Mouse (Mus musculus): ENCODE measurements at regions not wholly inside any gene's neighbourhood (a gene's known extent, or its start where the extent isn't known, plus 50 kb on each side); places are given as distances from the start of the nearest gene placed in this dataset.
A peak's percentile ranks its signal among the peaks of the same experiment; 100 is the strongest.

- H3K9me3 ChIP-seq (ENCODE audit: control insufficient read depth, low read length) = no peaks in the 10 kb centered on the region
- no peak overlapping the region for H3K27ac ChIP-seq (replicated peaks; ENCODE audit: low read depth, low read length)
- no peaks in the 10 kb centered on the region for H3K27me3 ChIP-seq (ENCODE audit: control insufficient read depth, insufficient read depth, low read length)
- no peak overlapping the region for H3K4me2 ChIP-seq (ENCODE audit: low read length)
- no peaks in the 10 kb centered on the region for H3K4me1 ChIP-seq (ENCODE audit: control insufficient read depth, insufficient read depth, low read length)
- DNase-seq (no peak), ATAC-seq (ENCODE audit: low FRiP score, low TSS enrichment) (no peak)
- 54% methylated on average over 2 of the region's 2 CpGs for whole genome bisulfite sequencing
- H3K36me3 ChIP-seq (ENCODE audit: control insufficient read depth, insufficient read depth, low read length) = no peaks in the 10 kb centered on the region
- H3K9ac ChIP-seq (replicated peaks; ENCODE audit: low read length) = no peak overlapping the region
- no peak overlapping the region for H3K4me3 ChIP-seq (replicated peaks; ENCODE audit: low read depth, low read length)
Measured at GRCm38 (mm10) chr1:121188895-121189294, 143.5 kb downstream of the Insig2 start.

- Histone ChIP-seq H3K27ac (replicated peaks; ENCODE audit: low read depth, low read length) (no peak overlapping the region), H3K4me3 (replicated peaks; ENCODE audit: low read depth, low read length) (no peak overlapping the region), H3K4me1 (ENCODE audit: control insufficient read depth, insufficient read depth, low read length) (no peaks in the 10 kb centered on the region), H3K9me3 (ENCODE audit: control insufficient read depth, low read length) (no peaks in the 10 kb centered on the region), H3K36me3 (ENCODE audit: control insufficient read depth, insufficient read depth, low read length) (no peaks in the 10 kb centered on the region), H3K27me3 (ENCODE audit: control insufficient read depth, insufficient read depth, low read length) (no peaks in the 10 kb centered on the region), H3K9ac (replicated peaks; ENCODE audit: low read length) (no peak overlapping the region), H3K4me2 (ENCODE audit: low read length) (no peak overlapping the region)
- WGBS = 92% methylated on average over 4 of the region's 4 CpGs
- ATAC-seq (ENCODE audit: low FRiP score, low TSS enrichment) = no peak
- no peak for DNase-seq
Measured at GRCm38 (mm10) chr1:121194800-121195199, 137.6 kb downstream of the Insig2 start.

GRCm38 (mm10) chr1:121215843-121216242 lies 116.5 kb downstream of the Insig2 start:
- ATAC-seq (ENCODE audit: low FRiP score, low TSS enrichment) (no peak; the same call in 1 of the 2 replicates), DNase-seq (peak; percentile 71)
- H3K9me3 ChIP-seq (ENCODE audit: control insufficient read depth, low read length) = no peaks in the 10 kb centered on the region
- H3K36me3 ChIP-seq (ENCODE audit: control insufficient read depth, insufficient read depth, low read length) = no peaks in the 10 kb centered on the region
- H3K4me1 ChIP-seq (ENCODE audit: control insufficient read depth, insufficient read depth, low read length) = no peaks in the 10 kb centered on the region
- H3K4me3 ChIP-seq (replicated peaks; ENCODE audit: low read depth, low read length) = no peak overlapping the region
- H3K4me2 ChIP-seq (ENCODE audit: low read length) = no peak overlapping the region
- no peak overlapping the region for H3K27ac ChIP-seq (replicated peaks; ENCODE audit: low read depth, low read length)
- no peaks in the 10 kb centered on the region; the same call in 1 of the 2 replicates for H3K27me3 ChIP-seq (ENCODE audit: control insufficient read depth, insufficient read depth, low read length)
- H3K9ac ChIP-seq (replicated peaks; ENCODE audit: low read length) = no peak overlapping the region
- WGBS = 23% methylated on average over 2 of the region's 2 CpGs

GRCm38 (mm10) chr1:121224250-121224649 lies 108.1 kb downstream of the Insig2 start:
- ATAC-seq (ENCODE audit: low FRiP score, low TSS enrichment) (no peak), DNase-seq (no peak)
- H3K4me3 ChIP-seq (replicated peaks; ENCODE audit: low read depth, low read length) = no peak overlapping the region
- H3K27me3 ChIP-seq (ENCODE audit: control insufficient read depth, insufficient read depth, low read length) = no peaks in the 10 kb centered on the region; the same call in 1 of the 2 replicates
- H3K4me2 ChIP-seq (ENCODE audit: low read length) = no peak overlapping the region
- 80% methylated on average over 11 of the region's 11 CpGs for WGBS
- no peak overlapping the region for H3K27ac ChIP-seq (replicated peaks; ENCODE audit: low read depth, low read length)
- H3K4me1 ChIP-seq (ENCODE audit: control insufficient read depth, insufficient read depth, low read length) = no peaks in the 10 kb centered on the region
- no peaks in the 10 kb centered on the region for H3K9me3 ChIP-seq (ENCODE audit: control insufficient read depth, low read length)
- no peak overlapping the region for H3K9ac ChIP-seq (replicated peaks; ENCODE audit: low read length)
- H3K36me3 ChIP-seq (ENCODE audit: control insufficient read depth, insufficient read depth, low read length) = no peaks in the 10 kb centered on the region

- peak overlapping the region; percentile 24 for H3K4me2 ChIP-seq (ENCODE audit: low read length)
- no peaks in the 10 kb centered on the region for H3K27me3 ChIP-seq (ENCODE audit: control insufficient read depth, insufficient read depth, low read length)
- peak; percentile 47 for DNase-seq
- no peak overlapping the region for H3K4me3 ChIP-seq (replicated peaks; ENCODE audit: low read depth, low read length)
- H3K9ac ChIP-seq (replicated peaks; ENCODE audit: low read length) = no peak overlapping the region; the same call in 1 of the 2 replicates
- ATAC-seq (ENCODE audit: low FRiP score, low TSS enrichment) = 0 out of 2 replicates have a peak, but pooled peaks have one; percentile 41
- WGBS = 58% methylated on average over 15 of the region's 15 CpGs
- H3K27ac ChIP-seq (replicated peaks; ENCODE audit: low read depth, low read length) = no peak overlapping the region
- no peaks in the 10 kb centered on the region for H3K9me3 ChIP-seq (ENCODE audit: control insufficient read depth, low read length)
- no peaks in the 10 kb centered on the region for H3K4me1 ChIP-seq (ENCODE audit: control insufficient read depth, insufficient read depth, low read length)
- no peaks in the 10 kb centered on the region for H3K36me3 ChIP-seq (ENCODE audit: control insufficient read depth, insufficient read depth, low read length)
Measured at GRCm38 (mm10) chr1:121226466-121227232, 105.7 kb downstream of the Insig2 start.

- Histone ChIP-seq H3K27ac (replicated peaks; ENCODE audit: low read depth, low read length) (no peak overlapping the region), H3K4me1 (ENCODE audit: control insufficient read depth, insufficient read depth, low read length) (no peaks in the 10 kb centered on the region), H3K36me3 (ENCODE audit: control insufficient read depth, insufficient read depth, low read length) (no peaks in the 10 kb centered on the region), H3K27me3 (ENCODE audit: control insufficient read depth, insufficient read depth, low read length) (no peaks in the 10 kb centered on the region), H3K4me2 (ENCODE audit: low read length) (peak overlapping the region; percentile 24; the same call in 1 of the 2 replicates), H3K9ac (replicated peaks; ENCODE audit: low read length) (no peak overlapping the region), H3K9me3 (ENCODE audit: control insufficient read depth, low read length) (no peaks in the 10 kb centered on the region), H3K4me3 (replicated peaks; ENCODE audit: low read depth, low read length) (no peak overlapping the region)
- DNase-seq (no peak), ATAC-seq (ENCODE audit: low FRiP score, low TSS enrichment) (no peak)
- 81% methylated on average over 6 of the region's 6 CpGs for WGBS
Measured at GRCm38 (mm10) chr1:121227233-121227594, 105.2 kb downstream of the Insig2 start.

- WGBS = 88% methylated on average over 6 of the region's 6 CpGs
Measured at GRCm38 (mm10) chr1:121243576-121243975, 88.8 kb downstream of the Insig2 start.

GRCm38 (mm10) chr1:121247556-121247955 lies 84.8 kb downstream of the Insig2 start:
- WGBS = 78% methylated on average over 2 of the region's 2 CpGs
- Histone ChIP-seq H3K4me1 (ENCODE audit: control insufficient read depth, insufficient read depth, low read length) (no peaks in the 10 kb centered on the region), H3K9me3 (ENCODE audit: control insufficient read depth, low read length) (no peaks in the 10 kb centered on the region), H3K27ac (replicated peaks; ENCODE audit: low read depth, low read length) (no peak overlapping the region), H3K27me3 (ENCODE audit: control insufficient read depth, insufficient read depth, low read length) (no peaks in the 10 kb centered on the region), H3K36me3 (ENCODE audit: control insufficient read depth, insufficient read depth, low read length) (no peaks in the 10 kb centered on the region), H3K9ac (replicated peaks; ENCODE audit: low read length) (no peak overlapping the region), H3K4me3 (replicated peaks; ENCODE audit: low read depth, low read length) (no peak overlapping the region), H3K4me2 (ENCODE audit: low read length) (no peak overlapping the region)
- DNase-seq (no peak), ATAC-seq (ENCODE audit: low FRiP score, low TSS enrichment) (no peak)

More at GRCm38 (mm10) chr1:121243576-121243975, 88.8 kb downstream of the Insig2 start:
- Histone ChIP-seq H3K27me3 (ENCODE audit: control insufficient read depth, insufficient read depth, low read length) (no peaks in the 10 kb centered on the region), H3K27ac (replicated peaks; ENCODE audit: low read depth, low read length) (no peak overlapping the region), H3K4me2 (ENCODE audit: low read length) (no peak overlapping the region), H3K9ac (replicated peaks; ENCODE audit: low read length) (no peak overlapping the region), H3K4me1 (ENCODE audit: control insufficient read depth, insufficient read depth, low read length) (no peaks in the 10 kb centered on the region), H3K36me3 (ENCODE audit: control insufficient read depth, insufficient read depth, low read length) (no peaks in the 10 kb centered on the region), H3K4me3 (replicated peaks; ENCODE audit: low read depth, low read length) (no peak overlapping the region), H3K9me3 (ENCODE audit: control insufficient read depth, low read length) (no peaks in the 10 kb centered on the region)
- no peak for ATAC-seq (ENCODE audit: low FRiP score, low TSS enrichment)
- no peak for DNase-seq

- ATAC-seq (ENCODE audit: low FRiP score, low TSS enrichment) (no peak), DNase-seq (peak; percentile 21)
- no peaks in the 10 kb centered on the region for H3K4me1 ChIP-seq (ENCODE audit: control insufficient read depth, insufficient read depth, low read length)
- no peak overlapping the region for H3K4me3 ChIP-seq (replicated peaks; ENCODE audit: low read depth, low read length)
- no peaks in the 10 kb centered on the region for H3K36me3 ChIP-seq (ENCODE audit: control insufficient read depth, insufficient read depth, low read length)
- WGBS = 84% methylated on average over 1 of the region's 1 CpGs
- H3K27ac ChIP-seq (replicated peaks; ENCODE audit: low read depth, low read length) = no peak overlapping the region
- H3K27me3 ChIP-seq (ENCODE audit: control insufficient read depth, insufficient read depth, low read length) = no peaks in the 10 kb centered on the region
- no peak overlapping the region for H3K9ac ChIP-seq (replicated peaks; ENCODE audit: low read length)
- H3K4me2 ChIP-seq (ENCODE audit: low read length) = no peak overlapping the region
- no peaks in the 10 kb centered on the region for H3K9me3 ChIP-seq (ENCODE audit: control insufficient read depth, low read length)
Measured at GRCm38 (mm10) chr1:121249081-121249480, 83.3 kb downstream of the Insig2 start.

Data from midbrain, embryonic 14.5 days (tissue).